Mouse (Mus musculus): Measurements from ENCODE around the gene Kcnh1.

Gene Kcnh1

DNA sequence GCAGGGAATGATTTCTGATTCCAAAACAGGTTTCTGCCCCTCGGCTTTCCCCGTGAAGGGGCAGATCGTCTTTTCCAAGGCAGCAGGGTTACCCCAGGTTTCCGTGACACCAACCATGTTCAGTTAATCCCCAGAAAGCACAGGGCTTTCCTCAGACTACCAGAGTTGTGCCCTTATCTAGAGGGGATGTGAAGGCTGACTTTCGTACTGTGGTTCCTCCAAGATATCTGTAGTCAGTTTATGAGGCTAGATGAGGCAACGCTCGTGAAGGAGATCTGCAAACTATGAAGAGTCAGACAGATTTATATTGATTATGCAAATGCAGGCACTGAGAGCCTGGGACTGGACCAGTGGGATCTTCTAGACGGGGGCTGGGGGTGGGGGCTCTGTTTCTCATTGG is 136.5 kb downstream of the Kcnh1 start:
- DNase-seq: no peak

GRCm38 (mm10) chr1:192331207-192331606 is 140.6 kb downstream of the Kcnh1 start:
- DNase-seq: no peak

DNA sequence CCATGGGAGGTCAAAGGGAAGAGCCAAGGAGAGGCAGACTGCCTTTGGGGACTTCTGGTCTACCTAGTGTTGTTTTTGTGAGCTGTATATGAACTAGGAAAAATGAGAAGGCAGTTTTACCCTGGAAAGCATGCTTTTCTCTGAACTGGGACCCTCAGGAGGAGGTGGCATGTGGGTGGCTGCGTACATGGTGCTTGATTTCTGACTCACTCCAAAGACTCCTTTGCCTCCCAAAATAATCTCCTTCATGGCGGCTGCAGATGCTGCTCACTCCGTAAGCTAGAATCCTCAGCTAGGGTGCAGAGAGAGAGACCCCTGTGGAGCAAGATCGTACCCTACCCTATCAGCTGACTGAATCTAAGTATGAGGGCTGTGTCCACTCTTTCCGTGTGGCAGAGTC is 145.5 kb downstream of the Kcnh1 start:
- DNase-seq: no peak

DNA sequence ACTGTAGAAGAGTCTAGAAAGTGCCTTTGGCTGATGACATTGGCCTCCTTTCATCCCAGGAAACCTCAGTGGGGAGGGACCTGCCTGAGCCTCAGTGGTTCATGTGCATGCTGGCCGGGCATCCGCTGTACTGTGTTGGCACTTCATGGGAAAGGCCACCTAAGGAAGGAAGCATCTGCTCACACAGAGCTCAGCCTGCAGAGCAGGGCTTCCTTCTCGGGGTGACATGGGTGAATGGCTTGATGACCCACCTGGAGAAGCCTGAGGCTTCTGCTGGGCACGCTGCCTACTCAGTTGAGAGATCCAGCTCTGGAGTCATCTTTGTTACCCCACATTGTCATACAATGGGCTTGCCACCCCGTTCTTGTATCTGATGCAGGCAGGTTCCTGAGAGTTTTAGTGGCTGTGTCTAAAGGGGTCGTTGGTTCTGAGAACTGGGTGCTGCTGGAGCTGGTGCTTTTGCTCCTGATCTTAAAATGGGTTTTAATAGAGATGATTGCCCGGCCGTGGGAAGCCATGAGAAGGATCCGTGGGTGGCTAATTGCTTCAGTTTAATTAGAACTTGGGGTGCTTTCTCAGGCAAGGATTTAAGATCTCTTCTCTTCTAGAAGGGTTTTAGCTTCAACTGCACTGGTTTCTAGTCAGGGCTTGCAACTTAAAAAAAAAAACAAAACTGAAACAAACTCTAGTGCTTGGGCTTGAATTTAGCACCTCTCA is 148.9 kb downstream of the Kcnh1 start:
- DNase-seq: no peak

DNA sequence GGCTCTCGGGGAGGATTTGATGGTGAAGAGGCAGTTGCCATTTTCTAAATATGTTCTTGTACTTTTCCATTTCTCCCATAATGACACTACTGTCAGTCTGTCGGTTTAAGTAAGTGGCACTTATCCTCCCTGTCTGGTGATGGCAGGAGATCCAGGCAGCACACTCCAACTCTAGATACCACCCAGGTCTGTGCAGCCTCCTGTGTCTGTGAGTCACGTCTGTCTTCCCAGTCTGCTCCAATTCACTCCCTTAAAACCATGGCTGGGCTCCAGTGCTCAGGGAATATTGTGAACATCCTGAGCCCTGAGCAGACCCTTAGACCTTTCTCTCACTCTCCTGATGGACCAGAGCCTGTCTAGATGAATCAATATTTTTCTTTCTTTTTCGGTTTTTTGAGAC is 151.2 kb downstream of the Kcnh1 start:
- DNase-seq: no peak

DNA sequence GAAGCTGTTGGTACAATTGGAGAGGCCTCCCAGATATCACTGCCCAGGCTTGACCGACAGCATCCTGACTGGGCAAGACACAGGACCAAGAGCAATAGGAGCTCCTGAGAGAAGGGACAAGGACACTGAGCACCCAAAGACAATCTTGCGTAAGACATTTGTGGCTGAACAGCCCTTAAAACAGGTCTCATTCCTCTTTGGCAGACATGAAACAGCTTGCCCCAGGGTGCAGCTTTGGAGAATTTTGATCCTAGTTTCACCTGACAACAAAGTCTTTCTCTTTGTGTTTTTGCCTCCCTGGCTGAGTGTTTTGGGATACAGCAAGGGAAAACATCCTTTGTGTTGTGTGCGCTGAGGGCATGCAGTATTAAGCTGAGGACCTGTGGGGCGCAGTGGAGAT is 153.4 kb downstream of the Kcnh1 start:
- no peak for DNase-seq

DNA sequence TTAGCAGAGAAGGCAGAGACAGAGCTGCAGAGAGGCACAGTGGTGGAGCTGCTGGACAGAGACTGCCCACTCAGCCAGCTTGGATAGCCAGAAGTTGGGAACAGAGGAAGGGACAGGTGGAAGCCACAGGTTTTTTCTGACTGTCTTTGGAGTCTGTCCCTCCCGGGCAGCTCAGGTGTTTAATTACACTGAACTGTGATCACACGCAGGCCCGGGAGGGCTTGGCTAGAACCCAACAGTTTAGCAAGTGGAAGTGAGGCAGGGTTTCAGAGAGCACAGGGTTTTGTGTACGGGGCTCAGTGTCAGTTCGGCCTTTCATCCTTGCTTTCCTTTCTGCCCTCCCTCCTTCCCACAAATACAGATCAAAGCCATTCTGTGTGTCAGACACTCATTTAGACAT is 156.8 kb downstream of the Kcnh1 start:
- no peak for DNase-seq

DNA sequence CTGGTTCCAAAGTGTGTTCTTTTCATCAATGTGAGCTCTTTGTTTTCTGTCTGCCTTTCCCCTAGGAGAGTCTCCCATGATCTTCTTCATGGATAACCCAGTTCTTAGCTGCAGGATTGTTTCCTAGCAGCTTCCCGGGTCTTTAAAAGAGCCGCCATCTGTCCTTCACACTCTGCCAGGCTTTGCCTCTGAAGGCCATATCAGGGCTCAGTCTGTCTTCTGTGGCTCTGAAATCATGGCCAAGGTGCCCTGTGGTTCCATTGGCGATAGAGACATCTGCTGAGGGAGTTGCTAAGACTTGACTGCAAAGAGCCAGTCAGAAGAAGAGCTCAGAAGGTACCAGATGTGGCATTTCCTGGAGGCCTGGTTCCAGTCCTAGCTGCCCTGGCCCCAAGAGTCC is 165.7 kb downstream of the Kcnh1 start:
- DNase-seq: no peak

DNA sequence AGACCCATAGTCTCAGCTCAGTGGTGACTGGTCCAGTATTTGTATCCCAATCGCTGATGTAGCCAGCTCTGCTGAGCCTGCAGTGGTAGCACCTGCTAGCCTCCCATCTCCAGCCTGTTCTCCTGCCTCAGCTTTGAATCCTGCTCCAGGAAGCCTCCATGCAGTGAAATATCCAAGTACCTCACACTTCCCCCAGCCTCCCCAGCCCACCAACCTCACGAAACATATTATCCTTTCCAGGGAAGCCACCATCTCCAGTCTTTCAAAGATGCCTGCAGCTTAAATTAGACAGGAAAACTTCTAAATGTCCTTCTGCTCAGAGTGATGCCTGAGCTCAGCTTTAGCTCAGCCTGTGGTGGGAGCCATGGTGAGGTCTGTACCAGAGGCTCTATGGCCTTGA is 168.6 kb downstream of the Kcnh1 start:
- no peak for DNase-seq

DNA sequence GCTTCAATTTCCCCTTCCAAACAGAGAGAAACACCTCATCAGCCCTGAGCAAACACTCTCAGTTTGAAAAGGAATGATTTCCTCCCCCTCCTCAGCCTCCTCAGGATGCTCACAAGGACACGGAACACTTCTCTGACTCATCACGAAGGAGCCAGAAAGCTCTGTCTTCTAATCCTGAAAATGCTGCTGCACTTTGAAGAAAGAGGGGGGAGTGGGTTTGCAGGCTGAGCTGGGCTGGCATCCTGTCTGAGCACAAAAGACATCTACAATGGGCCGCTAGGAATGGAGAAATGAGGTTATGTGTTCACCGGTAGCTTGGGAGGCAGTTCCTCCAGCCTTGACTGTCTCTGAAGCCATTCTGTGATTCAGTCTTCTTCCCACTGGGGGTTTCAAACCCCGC is 177.8 kb downstream of the Kcnh1 start:
- DNase-seq: no peak

GRCm38 (mm10) chr1:192371943-192372614 is 181.5 kb downstream of the Kcnh1 start:
- DNase-seq: no peak

- DNase-seq: no peak
Measured at GRCm38 (mm10) chr1:192378546-192379075, 188.0 kb downstream of the Kcnh1 start.

DNA sequence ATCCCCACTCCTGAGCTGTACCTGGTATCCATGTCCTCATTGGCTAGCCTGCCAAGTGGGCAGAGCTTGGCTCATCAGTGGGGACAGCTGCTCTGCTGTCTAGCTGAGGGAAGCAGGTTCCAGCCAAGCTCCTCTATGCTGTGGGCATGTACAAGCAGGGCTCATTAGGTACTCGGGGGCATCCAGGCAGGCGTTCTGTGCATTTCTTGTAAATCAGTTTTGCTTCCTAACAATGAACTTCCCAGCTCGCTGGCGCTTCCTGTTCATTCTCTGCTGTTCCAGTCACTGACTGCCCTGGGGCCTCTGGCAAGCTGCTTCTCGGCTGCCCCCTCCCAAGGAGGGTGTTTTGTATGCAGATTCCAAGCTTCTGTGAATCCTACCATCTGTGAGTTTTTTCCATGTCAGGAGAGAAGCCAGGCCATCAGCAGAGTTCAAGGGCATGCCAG is 190.0 kb downstream of the Kcnh1 start:
- DNase-seq: no peak

DNA sequence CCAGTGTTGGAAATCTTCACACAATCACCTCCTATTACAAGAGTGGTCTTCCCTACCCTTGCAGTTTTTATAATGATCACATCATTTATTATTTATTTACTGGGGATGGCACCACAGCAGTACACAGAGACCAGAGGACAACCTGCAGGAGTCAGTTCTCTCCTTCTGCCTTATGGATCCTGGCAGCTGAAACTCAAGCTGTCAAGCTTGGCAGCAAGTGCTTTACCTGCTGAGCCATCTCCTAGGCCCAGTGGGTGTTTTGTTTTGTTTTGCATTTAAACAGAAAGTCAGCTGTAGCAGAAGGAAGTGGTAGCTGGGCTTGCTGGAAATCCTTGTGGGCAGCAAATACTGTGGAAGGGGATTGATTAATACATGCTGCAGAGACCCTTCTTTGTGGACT is 197.1 kb downstream of the Kcnh1 start:
- DNase-seq: no peak

DNA sequence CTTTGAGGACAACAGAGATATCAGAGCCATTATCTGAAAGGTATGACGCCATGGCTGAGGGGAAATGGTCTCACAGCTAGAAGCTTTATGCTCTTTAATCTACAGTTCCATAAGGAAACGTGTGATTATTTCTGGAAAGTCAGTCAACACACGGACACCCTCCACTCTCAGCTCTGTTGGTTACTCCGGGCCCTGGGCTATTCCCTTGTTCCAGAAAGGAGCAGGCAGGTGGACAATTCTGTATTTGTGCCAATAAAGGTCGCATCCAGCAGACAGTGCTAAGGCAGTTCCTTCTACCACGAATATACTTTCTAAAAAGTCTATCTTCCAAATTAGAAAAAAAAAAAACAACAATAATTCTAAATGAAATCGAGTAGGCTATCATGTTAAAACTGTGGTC is 200.5 kb downstream of the Kcnh1 start:
- no peak for DNase-seq

- DNase-seq: no peak
Measured at GRCm38 (mm10) chr1:192392232-192392631, 201.7 kb downstream of the Kcnh1 start.

DNA sequence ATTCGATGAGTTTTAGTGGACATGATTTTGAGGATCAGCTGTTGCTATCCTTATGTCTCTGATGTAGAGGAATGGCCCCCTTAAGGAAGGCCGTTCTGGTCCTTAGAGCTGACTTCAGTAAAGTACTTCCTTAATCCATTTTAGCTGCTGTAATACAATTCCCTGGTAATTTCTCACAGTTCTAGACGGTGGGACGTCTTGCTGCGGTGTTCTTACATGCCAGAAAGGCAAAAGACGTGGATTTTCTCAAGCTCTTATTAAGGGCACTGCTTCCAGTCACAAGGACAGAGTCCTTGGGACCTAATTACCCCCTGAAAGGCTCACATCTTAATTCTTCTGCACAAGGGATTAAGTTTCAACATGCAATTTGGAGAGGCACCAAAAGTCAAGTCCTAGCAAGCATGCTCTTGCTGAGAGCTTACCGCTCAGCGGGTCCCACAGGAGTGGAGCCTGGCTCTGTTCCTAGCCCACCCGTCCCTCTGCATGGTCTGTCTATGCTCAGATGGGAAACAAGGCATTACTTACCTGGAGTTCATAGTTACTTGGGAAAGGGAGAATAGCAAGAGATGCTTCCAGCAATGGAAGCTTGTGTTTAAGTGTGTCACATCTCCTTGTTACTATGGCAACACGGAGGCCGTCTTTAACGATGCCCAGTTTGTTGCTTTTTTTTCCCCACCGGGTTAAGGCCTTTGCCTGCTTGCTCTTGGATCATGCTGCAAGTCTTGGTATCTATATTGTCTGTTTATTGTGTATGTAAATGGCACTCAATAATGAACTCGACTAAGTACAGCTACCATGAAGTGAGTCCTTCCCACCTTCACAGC is 209.3 kb downstream of the Kcnh1 start:
- DNase-seq: no peak

DNA sequence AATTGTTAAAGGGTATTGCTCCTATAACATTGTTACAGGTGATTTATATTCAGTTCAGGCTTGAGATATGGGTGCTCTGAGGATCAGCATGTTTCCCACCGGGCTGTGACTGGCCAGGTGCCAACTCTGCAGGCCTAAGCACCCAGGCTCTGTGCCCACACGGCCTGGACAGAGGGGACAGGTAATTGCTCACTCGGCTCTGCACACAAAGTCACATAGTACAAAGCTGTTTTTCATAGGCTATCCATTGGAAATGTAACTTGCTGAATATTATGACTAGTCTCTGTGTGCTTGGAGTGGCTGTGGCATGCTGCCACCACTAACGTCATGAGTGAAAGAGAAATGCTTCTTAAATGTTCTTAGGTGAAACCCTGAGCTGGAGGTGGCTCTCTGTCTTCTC is 210.4 kb downstream of the Kcnh1 start:
- no peak for DNase-seq

DNA sequence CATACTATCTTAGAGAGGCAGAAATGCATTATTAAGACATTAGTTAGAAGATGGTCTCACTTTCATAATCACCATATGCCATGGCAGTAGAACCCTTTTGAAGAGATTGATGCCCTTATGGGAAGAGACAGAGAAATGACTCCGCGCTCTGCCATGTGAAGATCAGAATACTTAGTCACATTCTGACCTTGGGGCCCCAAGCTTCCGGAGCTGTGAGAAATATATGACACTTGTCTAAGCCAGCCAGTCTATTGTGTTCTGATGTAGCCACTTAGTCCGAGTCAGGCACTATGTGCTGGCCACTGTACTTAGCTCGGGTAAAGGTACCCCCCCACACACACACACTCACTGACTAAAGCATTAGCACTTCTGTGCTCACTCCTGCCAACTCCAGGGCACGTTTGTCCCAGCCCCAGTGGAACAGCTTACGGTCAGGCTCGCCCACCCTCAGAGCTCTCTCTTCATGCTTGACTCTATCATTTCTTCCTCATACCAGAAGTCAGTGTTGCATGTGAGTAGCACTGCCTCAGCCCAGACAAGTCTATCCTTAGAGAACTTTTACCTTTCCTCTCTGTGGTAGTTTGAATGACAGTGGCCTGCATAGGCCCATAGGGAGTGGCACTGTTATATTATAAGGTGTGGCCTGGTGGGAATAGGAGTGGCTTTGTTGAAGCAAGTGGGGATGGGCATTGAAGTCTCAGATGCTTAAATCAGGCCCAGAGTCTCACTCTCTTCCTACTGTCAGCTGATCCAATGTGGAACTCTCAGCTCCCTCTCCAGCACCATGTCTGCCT is 212.5 kb downstream of the Kcnh1 start:
- no peak for DNase-seq

GRCm38 (mm10) chr1:192405136-192405535 is 214.6 kb downstream of the Kcnh1 start:
- no peak for DNase-seq

- no peak for DNase-seq
Measured at GRCm38 (mm10) chr1:192406589-192406988, 216.0 kb downstream of the Kcnh1 start.

GRCm38 (mm10) chr1:192415813-192416212 is 225.2 kb downstream of the Kcnh1 start:
- no peak for DNase-seq

All from thymus, postnatal 25 days (tissue).